ENCODE assay signal across 26 mouse cellular contexts in the genomic region with DNA sequence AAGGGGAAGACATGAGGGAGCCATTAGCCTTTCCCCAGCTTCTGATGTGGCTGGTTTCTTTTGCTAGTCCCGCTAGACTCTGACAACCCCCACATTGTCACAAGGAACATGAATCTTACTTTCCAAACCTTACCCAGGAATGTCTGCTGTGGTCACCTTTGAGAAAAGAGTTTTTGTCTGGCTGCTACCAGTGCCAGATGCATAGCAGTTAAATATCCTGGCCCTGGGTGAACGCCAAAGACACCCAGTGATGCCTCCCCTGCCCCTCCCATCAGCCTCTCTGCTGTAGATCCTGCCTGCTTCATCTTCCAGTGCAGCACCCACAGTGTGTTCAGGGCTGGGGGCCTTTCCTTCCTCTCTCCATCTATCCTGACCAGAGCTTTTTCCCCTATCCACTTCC. TPM values are rescaled to one million over a fixed set of nuclear protein-coding genes. Genes with fewer than 3 reads are reported as not detected.
DNase-seq lines count a peak whose midpoint lies in the region; ATAC-seq and TF ChIP-seq lines count a peak whose summit lies in the region.
"Had no signal": no experiment of that assay in that cellular context is flagged by ENCODE, and none has a peak within 500 bp of the region (broad histone marks: within the 10 kb centered on the region; RNA-seq: fewer than 3 reads in every experiment).

No protein-coding gene starts in this region.

- peaks cover 6% of the 10 kb centered on the region; the same call in 1 of the 2 replicates for H3K79me2 ChIP-seq in CH12.LX (replicated peaks; ENCODE audit: control insufficient read depth, extremely low read depth, insufficient read depth, poor library complexity, severe bottlenecking)

- dilution Hi-C loops in CH12.LX (cut with MboI; ENCODE audit: extremely low pct_ligation_motif_present, extremely low pct_unique_long_range_greater_than_20kb, low sequenced_read_pairs) = no loop called here

- H3K4me1 ChIP-seq in hindbrain, embryonic 10.5 days (replicated peaks) = peaks cover 23% of the 10 kb centered on the region
- H3K4me1 ChIP-seq in hindbrain, embryonic 14.5 days (replicated peaks; ENCODE audit: control insufficient read depth, insufficient read depth, low read length) = no peaks in the 10 kb centered on the region
- peaks cover 44 to 76% of the 10 kb centered on the region in 2 experiments for H3K4me1 ChIP-seq in CH12.LX (ENCODE audit: control insufficient read depth in 1 of 2, insufficient read depth in 2 of 2)
- H3K4me1 ChIP-seq: embryonic facial prominence, embryonic 13.5 days had no signal

- no peaks in the 10 kb centered on the region for H3K36me3 ChIP-seq in hindbrain, embryonic 10.5 days
- H3K36me3 ChIP-seq in hindbrain, embryonic 14.5 days (replicated peaks; ENCODE audit: control insufficient read depth, insufficient read depth) = no peaks in the 10 kb centered on the region
- H3K36me3 ChIP-seq in CH12.LX (replicated peaks in 1 of 2; ENCODE audit: control insufficient read depth in 1 of 2, insufficient read depth in 1 of 2, low read length in 1 of 2) = peaks cover 51 to 64% of the 10 kb centered on the region in 2 experiments
- H3K36me3 ChIP-seq: embryonic facial prominence, embryonic 10.5 days; embryonic facial prominence, embryonic 13.5 days; heart, embryonic 10.5 days; hindbrain, embryonic 13.5 days had no signal

- TF ChIP-seq CTCF in CH12.LX (conservative IDR thresholded peaks at IDR 0.05 in 1 of 2, IDR thresholded peaks at IDR 0.05 in 1 of 2; ENCODE audit: low read depth in 2 of 2, low read length in 2 of 2) = no peak

- 0 out of 2 replicates have a peak, but pooled peaks cover 4% of the 10 kb centered on the region for H3K27me3 ChIP-seq in hindbrain, embryonic 10.5 days (ENCODE audit: insufficient read depth, poor library complexity, severe bottlenecking)
- no peaks in the 10 kb centered on the region for H3K27me3 ChIP-seq in hindbrain, embryonic 14.5 days (ENCODE audit: control insufficient read depth, insufficient read depth, low read length)
- no peaks in the 10 kb centered on the region for H3K27me3 ChIP-seq in CH12.LX (replicated peaks)
- H3K27me3 ChIP-seq: embryonic facial prominence, embryonic 13.5 days had no signal

- TF ChIP-seq EP300 in CH12.LX (IDR thresholded peaks at IDR 0.05; ENCODE audit: low read length) = no peak

- 71% methylated on average over 2 of the region's 2 CpGs for WGBS in hindbrain, embryonic 10.5 days
- WGBS in hindbrain, embryonic 14.5 days = 56% methylated on average over 2 of the region's 2 CpGs

- in situ Hi-C loops in CH12.LX (cut with MboI; ENCODE audit: low pct_ligation_motif_present, low pct_unique_long_range_greater_than_20kb, low sequenced_read_pairs) = loop anchor here (5.0 to 10.0 kb wide), 2 partner anchors 37 to 125 kb away; a partner anchor contains a TSS

- no peak for ATAC-seq in hindbrain, embryonic 14.5 days (ENCODE audit: low FRiP score)
- ATAC-seq: CD4-positive, CD25-positive, alpha-beta regulatory T cell, adult 4 months; forebrain, embryonic 14.5 days; hindbrain, postnatal 0 days; inflammation-experienced regulatory T-cells, adult 6 months; intestine, embryonic 16.5 days had no signal

- H3K4me2 ChIP-seq in hindbrain, embryonic 14.5 days (replicated peaks) = no peak overlapping the region
- peak overlapping the region; percentile 88 for H3K4me2 ChIP-seq in CH12.LX (ENCODE audit: insufficient read depth, low read depth, poor library complexity, severe bottlenecking)
- H3K4me2 ChIP-seq: embryonic facial prominence, embryonic 13.5 days; hindbrain, embryonic 13.5 days had no signal

- no peak for TF ChIP-seq RAD21 in CH12.LX (IDR thresholded peaks at IDR 0.05; ENCODE audit: low read depth, low read length)

- no peak overlapping the region for H3K4me3 ChIP-seq in hindbrain, embryonic 10.5 days
- H3K4me3 ChIP-seq in hindbrain, embryonic 14.5 days (replicated peaks; ENCODE audit: low read length) = no peak overlapping the region
- H3K4me3 ChIP-seq in CH12.LX (replicated peaks in 1 of 3; ENCODE audit: low read depth in 2 of 3, low read length in 2 of 3, poor library complexity in 1 of 3) = peak overlapping the region in 1 of 3 experiments; percentile 7
- H3K4me3 ChIP-seq: embryonic facial prominence, embryonic 10.5 days; embryonic facial prominence, embryonic 13.5 days; erythroblast, embryonic 14.5 days; heart, adult 2 months; heart, embryonic 10.5 days; hindbrain, embryonic 13.5 days had no signal

- peak; percentile 34 for DNase-seq in adrenal gland, postnatal 14 days
- DNase-seq in adrenal gland, adult 2 months = no peak
- DNase-seq in hindbrain, embryonic 10.5 days (ENCODE audit: low spot score) = no peak
- no peak for DNase-seq in hindbrain, embryonic 14.5 days (ENCODE audit: low spot score)
- DNase-seq in CH12.LX (ENCODE audit: extremely low read depth) = no peak
- peak; percentile 21 for DNase-seq in fibroblast of lung, adult 2 months (ENCODE audit: low read depth)
- DNase-seq in ovary, adult 18-20 months (ENCODE audit: low spot score) = no peak
- DNase-seq in testis, postnatal 14 days (ENCODE audit: low spot score) = no peak
- DNase-seq: adrenal gland, adult 8-10 months; cerebellum, adult 18-20 months; cerebellum, adult 9-10 months; cerebellum, postnatal 25 days; embryo, embryonic 11 days; gastrocnemius, postnatal 25 days; heart, adult 2 months; kidney, adult 18-20 months had no signal

- H3K9me3 ChIP-seq in hindbrain, embryonic 10.5 days = no peaks in the 10 kb centered on the region
- no peaks in the 10 kb centered on the region for H3K9me3 ChIP-seq in hindbrain, embryonic 14.5 days (ENCODE audit: control insufficient read depth, low read length)
- H3K9me3 ChIP-seq in CH12.LX (replicated peaks; ENCODE audit: low read length) = no peaks in the 10 kb centered on the region
- H3K9me3 ChIP-seq: embryonic facial prominence, embryonic 10.5 days; embryonic facial prominence, embryonic 13.5 days; heart, embryonic 10.5 days; hindbrain, embryonic 13.5 days had no signal

- TF ChIP-seq POLR2A in CH12.LX (IDR thresholded peaks at IDR 0.05; ENCODE audit: low read depth, low read length) = no peak

- 0 out of 2 replicates have a peak overlapping the region, but pooled peaks have one; percentile 6 for H3K27ac ChIP-seq in hindbrain, embryonic 10.5 days
- H3K27ac ChIP-seq in hindbrain, embryonic 14.5 days = no peak overlapping the region
- H3K27ac ChIP-seq in CH12.LX (ENCODE audit: insufficient read depth, low read depth) = peak overlapping the region; percentile 96
- H3K27ac ChIP-seq: embryonic facial prominence, embryonic 10.5 days; embryonic facial prominence, embryonic 13.5 days; heart, adult 2 months; heart, embryonic 10.5 days; hindbrain, embryonic 13.5 days; hindbrain, postnatal 0 days had no signal

- H3K9ac ChIP-seq in hindbrain, embryonic 14.5 days = no peak overlapping the region
- peak overlapping the region; percentile 36; the same call in 1 of the 2 replicates for H3K9ac ChIP-seq in CH12.LX (ENCODE audit: insufficient read depth, low read depth)
- H3K9ac ChIP-seq: embryonic facial prominence, embryonic 13.5 days; hindbrain, embryonic 13.5 days had no signal

TF ChIP-seq in CH12.LX, 34 proteins besides CTCF, POLR2A, EP300 and RAD21:
- 0 out of 2 replicates have a peak, but pooled peaks have one; percentile 46 for TF ChIP-seq MAZ (IDR thresholded peaks at IDR 0.05; ENCODE audit: low read depth, low read length)
- TF ChIP-seq ELF1 (IDR thresholded peaks at IDR 0.05; ENCODE audit: low read depth, low read length) = no peak
- TF ChIP-seq NELFE (IDR thresholded peaks at IDR 0.05; ENCODE audit: low read depth, low read length) = 0 out of 2 replicates have a peak, but pooled peaks have one; percentile 24
- TF ChIP-seq CHD1 (IDR thresholded peaks at IDR 0.05; ENCODE audit: low read depth, low read length) = no peak; the same call in 1 of the 2 replicates
- no peak for TF ChIP-seq MEF2A (IDR thresholded peaks at IDR 0.05; ENCODE audit: borderline replicate concordance, low read depth, low read length)
- TF ChIP-seq IRF4 (IDR thresholded peaks at IDR 0.05; ENCODE audit: low read depth, low read length) = peak; percentile 13; the same call in 1 of the 2 replicates

RNA-seq across cellular contexts. Expression of a gene that starts 23.7 kb away (rescaled TPM):
- total RNA-seq in adrenal gland, postnatal 14 days (2021) = 4.0 and 4.6 TPM in 2 replicates
- 1 to 10 TPM; 3.8 to 3.9 TPM for total RNA-seq in adrenal gland, adult 2 months (2021)
- polyA plus RNA-seq in adrenal gland, adult 2 months (2012; rRNA removed) = 0.96 and 1.1 TPM in 2 replicates
- polyA plus RNA-seq in hindbrain, embryonic 10.5 days (2016; fragmentation: Nextera tagmentation; extraction: Ambion mirVana) = 0.24 and 0.38 TPM in 2 replicates
- 1.4 and 2.0 TPM in 2 replicates for polyA plus RNA-seq in hindbrain, embryonic 14.5 days (2014; fragmentation: Nextera tagmentation; extraction: Ambion mirVana)
- total RNA-seq in CH12.LX (2012; rRNA removed) (38.6 and 42.8 TPM in 2 replicates), CH12.LX (2014; rRNA removed) (57.1 and 57.7 TPM in 2 replicates)
- 81.6 and 91.5 TPM in 2 replicates for polyA plus RNA-seq in CH12.LX (2012; ENCODE audit: insufficient read length, low read depth)

Comparison
In these comparisons a context has a peak if more than half of its experiments do, and no peak if none do; other contexts are left out.
1. DNase-seq: peak in adrenal gland, postnatal 14 days (single experiment) and fibroblast of lung, adult 2 months (single experiment); none in adrenal gland, adult 2 months (single experiment), hindbrain, embryonic 10.5 days (single experiment), hindbrain, embryonic 14.5 days (single experiment), CH12.LX (single experiment), ovary, adult 18-20 months (single experiment) and testis, postnatal 14 days (single experiment).
2. RNA of a gene that starts 23.7 kb away (polyA plus RNA-seq): 81.6 to 91.5 TPM in CH12.LX; 1.4 to 2.0 TPM in hindbrain, embryonic 14.5 days, 0.96 to 1.1 TPM in adrenal gland, adult 2 months and 0.24 to 0.38 TPM in hindbrain, embryonic 10.5 days; every median in the first group is over 10 times any median in the second.